Mouse (Mus musculus) heart, embryonic 12.5 days (tissue): Measurements from ENCODE around the gene H2-Q2. TPM values are rescaled to one million over a fixed set of nuclear protein-coding genes. Genes with fewer than 3 reads are reported as not detected.
"Not testable (repeated sequence)": the region's sequence is repeated elsewhere in the genome, so short reads cannot be mapped to it uniquely, and the experiment has no call there.

Source experiments
- ATAC-seq: fragments of 200-750 bp; cut with Nextera tagmentation; 2 replicates; pipeline ENCODE4 v1.8.0; 2017; ENCODE audit warnings: moderate TSS enrichment, moderate library complexity; ENCODE audit not compliant: insufficient number of reproducible peaks, low FRiP score
- H3K27ac ChIP-seq: fragments of 300-500 bp; sonication (generic); 2 replicates; pipeline ENCODE4 v1.5.1; 2016; ENCODE audit warnings: mild to moderate bottlenecking, moderate library complexity; ENCODE audit not compliant: poor library complexity, severe bottlenecking
- H3K27me3 ChIP-seq: fragments of 300-500 bp; sonication (generic); replicated peaks from 2 replicates; pipeline ENCODE4 v1.6.1; 2016; ENCODE audit warnings: mild to moderate bottlenecking, moderate library complexity
- H3K36me3 ChIP-seq: fragments of 300-500 bp; sonication (generic); 2 replicates; pipeline ENCODE4 v1.6.1; 2016; ENCODE audit warnings: mild to moderate bottlenecking, moderate library complexity
- H3K4me1 ChIP-seq: fragments of 300-500 bp; sonication (generic); replicated peaks from 2 replicates; pipeline ENCODE4 v1.6.1; 2016; ENCODE audit warnings: mild to moderate bottlenecking
- H3K4me2 ChIP-seq: fragments of 300-500 bp; sonication (generic); 2 replicates; pipeline ENCODE4 v1.6.1; 2016; ENCODE audit warnings: mild to moderate bottlenecking, moderate library complexity
- H3K4me3 ChIP-seq: fragments of 300-500 bp; sonication (generic); 2 replicates; pipeline ENCODE4 v1.5.1; 2016; ENCODE audit warnings: mild to moderate bottlenecking
- H3K9ac ChIP-seq: fragments of 300-500 bp; sonication (generic); 2 replicates; pipeline ENCODE4 v1.6.1; 2016; ENCODE audit warnings: mild to moderate bottlenecking, moderate library complexity
- H3K9me3 ChIP-seq: fragments of 300-500 bp; sonication (generic); replicated peaks from 2 replicates; pipeline ENCODE4 v1.6.1; 2016; ENCODE audit warnings: mild to moderate bottlenecking, moderate library complexity
- WGBS: fragments of 180-500 bp; shearing (Covaris S2); methylation state at CpG from one replicate; pipeline ENCODE4 v1.1.7; 2016; 5-methylcytosine and 5-hydroxymethylcytosine counted together
- polyA plus RNA-seq: library from polyadenylated mRNA; unstranded; fragments of >200 nt; fragmentation: Nextera tagmentation; extraction: Ambion mirVana; gene quantifications from 2 replicates; pipeline ENCODE4 v1.2.1, GENCODE M21; 2016

Gene H2-Q2
- polyA plus RNA-seq, 1 experiment from 2014 or later = 5.0 TPM

- Histone ChIP-seq H3K36me3 (no peaks in the 10 kb centered on the region), H3K4me1 (no peaks in the 10 kb centered on the region), H3K27me3 (peaks cover 10% of the 10 kb centered on the region; the same call in 1 of the 2 replicates), H3K9me3 (peaks cover 11% of the 10 kb centered on the region; the same call in 1 of the 2 replicates), H3K9ac (peak within 1 kb of the TSS; percentile 68), H3K4me2 (peak within 1 kb of the TSS; percentile 99), H3K27ac (no peak within 1 kb of the TSS), H3K4me3 (peak within 1 kb of the TSS; percentile 62)
- peak; percentile 84 for ATAC-seq
- 1% methylated on average over 14 of the region's 16 CpGs for WGBS
Observed at GRCm38 (mm10) chr17:35379369-35379728, 37.3 kb downstream of the H2-Q2 start, which contains the start of gene H2-Q4. H2-Q4 (plus strand) TSS chr17:35379617.

GRCm38 (mm10) chr17:35379729-35380451 is 37.8 kb downstream of the H2-Q2 start:
- ATAC-seq = peak; percentile 66

GRCm38 (mm10) chr17:35389796-35390195 is 47.8 kb downstream of the H2-Q2 start:
- H3K27ac ChIP-seq, ATAC-seq: not testable (repeated sequence)

More at GRCm38 (mm10) chr17:35379729-35380451, 37.8 kb downstream of the H2-Q2 start:
- Histone ChIP-seq H3K36me3 (no peaks in the 10 kb centered on the region), H3K27ac (no peak overlapping the region), H3K9ac (peak overlapping the region; percentile 68), H3K9me3 (0 out of 2 replicates have a peak, but pooled peaks cover 11% of the 10 kb centered on the region), H3K4me3 (peak overlapping the region; percentile 62), H3K4me1 (no peaks in the 10 kb centered on the region), H3K27me3 (peaks cover 10% of the 10 kb centered on the region; the same call in 1 of the 2 replicates), H3K4me2 (peak overlapping the region; percentile 99)
- WGBS = 2% methylated on average over 69 of the region's 70 CpGs

GRCm38 (mm10) chr17:35392671-35393070 is 50.6 kb downstream of the H2-Q2 start:
- WGBS = 52% methylated on average over 2 of the region's 2 CpGs
- H3K9ac ChIP-seq, ATAC-seq, H3K27ac ChIP-seq, H3K4me3 ChIP-seq, H3K9me3 ChIP-seq, H3K4me1 ChIP-seq, H3K36me3 ChIP-seq, H3K4me2 ChIP-seq: not testable (repeated sequence)
- H3K27me3 ChIP-seq = peaks cover 18% of the 10 kb centered on the region

More at GRCm38 (mm10) chr17:35389796-35390195, 47.8 kb downstream of the H2-Q2 start:
- H3K4me3 ChIP-seq, H3K36me3 ChIP-seq, H3K4me2 ChIP-seq, H3K9ac ChIP-seq, H3K4me1 ChIP-seq, H3K9me3 ChIP-seq, H3K27me3 ChIP-seq: not testable (repeated sequence)
- WGBS = 8% methylated on average over 7 of the region's 7 CpGs

- not testable (repeated sequence) for H3K9me3 ChIP-seq, H3K4me1 ChIP-seq, H3K36me3 ChIP-seq, H3K9ac ChIP-seq, H3K27ac ChIP-seq
- Histone ChIP-seq H3K4me2 (peak overlapping the region; percentile 65), H3K4me3 (peak overlapping the region; percentile 38), H3K27me3 (peaks cover 18% of the 10 kb centered on the region)
- ATAC-seq = 0 out of 2 replicates have a peak, but pooled peaks have one; percentile 39
- 4% methylated on average over 51 of the region's 75 CpGs for WGBS
Observed at GRCm38 (mm10) chr17:35393864-35394800, 52.1 kb downstream of the H2-Q2 start.

Other genes with a start within 250 kb of the H2-Q2 start
- gene Ly6g5c, start 234.0 kb upstream of the H2-Q2 start, polyA plus RNA-seq = not detected in 2 replicates
- gene Ly6g5b, start 226.8 kb upstream of the H2-Q2 start, polyA plus RNA-seq = 0.32 and 0.38 TPM in 2 replicates
- 11.1 and 15.1 TPM in 2 replicates for gene Gpank1, start 220.8 kb upstream of the H2-Q2 start, polyA plus RNA-seq
- 190 and 207 TPM in 2 replicates for gene Csnk2b, start 220.2 kb upstream of the H2-Q2 start, polyA plus RNA-seq
- gene D17H6S53E, start 215.9 kb upstream of the H2-Q2 start, polyA plus RNA-seq = 8.6 and 8.7 TPM in 2 replicates
- 1.3 and 8.3 TPM in 2 replicates for gene Apom, start 210.2 kb upstream of the H2-Q2 start, polyA plus RNA-seq
- 56.1 and 61.6 TPM in 2 replicates for gene Bag6, start 207.1 kb upstream of the H2-Q2 start, polyA plus RNA-seq
- gene Prrc2a, start 177.3 kb upstream of the H2-Q2 start, polyA plus RNA-seq = 132 and 148 TPM in 2 replicates
- 4.3 and 4.4 TPM in 2 replicates for gene Aif1, start 166.2 kb upstream of the H2-Q2 start, polyA plus RNA-seq
- 3.3 and 5.2 TPM in 2 replicates for gene Lst1, start 153.8 kb upstream of the H2-Q2 start, polyA plus RNA-seq
- 0.14 and 0.31 TPM in 2 replicates for gene Ltb, start 147.8 kb upstream of the H2-Q2 start, polyA plus RNA-seq
- 0.12 TPM in 1 of 2 replicates, not detected in the other for gene Tnf, start 140.2 kb upstream of the H2-Q2 start, polyA plus RNA-seq
- not detected in 2 replicates for gene Lta, start 136.9 kb upstream of the H2-Q2 start, polyA plus RNA-seq
- 0.55 TPM in 1 of 2 replicates, not detected in the other for gene Gm16181, start 121.4 kb upstream of the H2-Q2 start, polyA plus RNA-seq
- 10.0 and 12.5 TPM in 2 replicates for gene Atp6v1g2, start 108.6 kb upstream of the H2-Q2 start, polyA plus RNA-seq
- 9.0 and 9.8 TPM in 2 replicates for gene Nfkbil1, start 106.5 kb upstream of the H2-Q2 start, polyA plus RNA-seq
- 282 and 285 TPM in 2 replicates for gene Ddx39b, start 100.5 kb upstream of the H2-Q2 start, polyA plus RNA-seq
- 30.2 and 32.8 TPM in 2 replicates for gene H2-D1, start 79.5 kb upstream of the H2-Q2 start, polyA plus RNA-seq
- 0.08 and 0.14 TPM in 2 replicates for gene H2-Q1, start 21.8 kb upstream of the H2-Q2 start, polyA plus RNA-seq
- gene H2-Q4, start 37.4 kb downstream of the H2-Q2 start, polyA plus RNA-seq = 1.9 and 2.5 TPM in 2 replicates
- 0.57 TPM in 1 of 2 replicates, not detected in the other for gene H2-Q6, start 82.6 kb downstream of the H2-Q2 start, polyA plus RNA-seq
- 0.83 and 1.0 TPM in 2 replicates for gene H2-Q7, start 96.9 kb downstream of the H2-Q2 start, polyA plus RNA-seq
- 0.31 and 1.2 TPM in 2 replicates for gene H2-Q10, start 127.8 kb downstream of the H2-Q2 start, polyA plus RNA-seq
- not detected in 2 replicates for gene Pou5f1, start 163.8 kb downstream of the H2-Q2 start, polyA plus RNA-seq
- gene Tcf19, start 174.6 kb downstream of the H2-Q2 start, polyA plus RNA-seq = 49.6 and 49.8 TPM in 2 replicates
- gene Cchcr1, start 174.9 kb downstream of the H2-Q2 start, polyA plus RNA-seq = 15.9 and 17.7 TPM in 2 replicates
- gene Psors1c2, start 191.0 kb downstream of the H2-Q2 start, polyA plus RNA-seq = 0.39 and 0.49 TPM in 2 replicates
- gene Cdsn, start 209.9 kb downstream of the H2-Q2 start, polyA plus RNA-seq = 0.46 and 0.72 TPM in 2 replicates
- not detected in 2 replicates for gene 2300002M23Rik, start 225.2 kb downstream of the H2-Q2 start, polyA plus RNA-seq